Mouse (Mus musculus): ENCODE results near the gene Smdt1.
"Not testable (repeated sequence)": the region's sequence is repeated elsewhere in the genome, so short reads cannot be mapped to it uniquely, and the experiment has no call there.

The Smdt1 gene

DNA sequence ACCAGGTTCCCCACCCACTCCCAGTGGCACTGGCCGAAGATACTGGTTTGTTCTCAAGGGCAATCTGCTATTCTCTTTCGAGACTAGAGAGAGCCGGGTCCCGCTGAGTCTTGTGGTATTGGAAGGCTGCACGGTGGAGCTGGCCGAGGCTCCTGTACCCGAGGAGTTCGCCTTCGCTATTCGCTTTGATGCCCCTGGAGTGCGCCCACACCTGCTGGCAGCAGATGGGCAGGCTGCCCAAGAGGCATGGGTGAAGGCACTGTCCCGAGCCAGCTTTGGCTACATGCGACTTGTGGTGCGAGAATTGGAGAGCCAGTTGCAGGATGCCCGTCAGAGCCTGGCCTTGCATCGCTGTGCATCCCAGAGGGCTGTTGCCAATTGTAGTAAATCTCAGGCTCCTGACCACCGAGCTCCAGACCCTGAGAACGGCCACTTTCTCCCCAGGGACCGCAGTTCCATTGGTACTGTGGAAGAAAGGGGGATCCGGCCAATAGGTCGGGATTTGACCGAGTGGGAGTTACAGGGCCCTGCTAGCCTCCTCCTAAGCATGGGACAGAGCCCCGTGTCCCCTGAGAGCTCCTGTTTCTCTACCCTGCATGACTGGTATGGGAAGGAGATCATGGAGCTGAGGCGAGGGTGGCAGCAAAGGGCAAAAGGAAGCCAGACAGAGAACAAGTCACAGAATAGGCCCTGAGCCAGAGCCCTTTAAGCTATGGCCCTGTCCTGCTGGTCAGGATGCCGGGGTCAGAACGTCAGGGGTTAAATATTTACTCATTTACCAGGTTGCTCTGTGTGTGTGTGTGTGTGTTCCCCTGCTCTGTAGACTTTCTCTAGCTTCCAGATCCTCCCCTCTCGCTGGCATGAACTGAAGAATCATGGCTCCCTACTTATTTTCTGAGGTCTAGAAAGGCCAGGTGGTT lies 4.9 kb downstream of the Smdt1 start:
- DNase-seq (ENCODE audit: low spot score), result no peak

DNA sequence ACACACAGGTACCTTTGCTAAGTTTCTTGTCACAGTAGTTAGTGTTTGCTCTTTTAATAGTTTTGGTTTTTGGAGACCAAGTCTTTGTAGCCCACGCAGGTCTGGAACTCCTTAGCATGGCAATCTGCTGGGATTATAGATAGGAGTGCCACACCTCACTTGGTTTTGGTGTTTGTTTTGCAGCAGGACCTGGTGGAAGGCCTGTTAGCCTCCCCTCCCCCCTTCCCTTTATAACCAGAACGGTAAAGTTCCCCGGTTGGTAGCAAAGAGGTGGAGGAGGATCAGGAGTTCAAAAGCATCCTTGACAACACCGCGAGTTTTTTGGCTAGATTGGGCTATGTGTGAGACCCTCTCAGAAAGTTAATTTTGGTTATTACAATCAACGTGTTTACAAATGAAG lies 6.2 kb downstream of the Smdt1 start:
- no peak for DNase-seq (ENCODE audit: low spot score)

DNA sequence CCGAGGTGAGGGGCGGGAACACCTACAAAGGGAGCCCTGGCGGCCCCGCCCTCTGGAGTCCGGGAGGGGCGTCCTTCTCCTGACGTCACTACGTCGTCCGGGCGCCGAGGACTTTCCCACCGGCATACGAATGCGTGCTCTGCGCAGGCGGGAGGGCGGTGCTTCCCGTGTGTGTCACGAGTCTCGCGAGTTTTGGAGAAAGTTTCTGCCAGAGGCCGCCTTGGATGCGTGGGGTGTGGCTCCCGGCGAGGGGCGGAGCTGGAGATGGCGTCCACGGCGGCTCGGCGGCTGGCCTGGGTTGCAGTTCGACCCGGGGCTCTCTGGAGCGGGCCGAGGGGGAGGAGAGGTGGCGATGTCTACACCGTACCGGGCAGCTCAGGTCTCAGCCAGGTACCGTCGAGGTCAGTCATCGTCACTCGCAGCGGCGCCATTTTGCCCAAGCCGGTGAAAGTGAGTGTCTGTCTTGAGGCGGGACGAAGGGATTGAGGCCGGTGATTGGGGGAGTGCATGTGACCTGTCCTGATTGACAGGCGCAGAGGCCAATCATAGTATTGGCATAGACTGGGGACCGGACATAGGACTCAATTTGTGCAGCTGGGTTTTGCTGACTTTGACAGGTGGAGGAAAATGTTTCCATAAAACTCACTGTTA lies 7.2 kb downstream of the Smdt1 start:
- DNase-seq (ENCODE audit: low spot score), result peak; percentile 94

DNA sequence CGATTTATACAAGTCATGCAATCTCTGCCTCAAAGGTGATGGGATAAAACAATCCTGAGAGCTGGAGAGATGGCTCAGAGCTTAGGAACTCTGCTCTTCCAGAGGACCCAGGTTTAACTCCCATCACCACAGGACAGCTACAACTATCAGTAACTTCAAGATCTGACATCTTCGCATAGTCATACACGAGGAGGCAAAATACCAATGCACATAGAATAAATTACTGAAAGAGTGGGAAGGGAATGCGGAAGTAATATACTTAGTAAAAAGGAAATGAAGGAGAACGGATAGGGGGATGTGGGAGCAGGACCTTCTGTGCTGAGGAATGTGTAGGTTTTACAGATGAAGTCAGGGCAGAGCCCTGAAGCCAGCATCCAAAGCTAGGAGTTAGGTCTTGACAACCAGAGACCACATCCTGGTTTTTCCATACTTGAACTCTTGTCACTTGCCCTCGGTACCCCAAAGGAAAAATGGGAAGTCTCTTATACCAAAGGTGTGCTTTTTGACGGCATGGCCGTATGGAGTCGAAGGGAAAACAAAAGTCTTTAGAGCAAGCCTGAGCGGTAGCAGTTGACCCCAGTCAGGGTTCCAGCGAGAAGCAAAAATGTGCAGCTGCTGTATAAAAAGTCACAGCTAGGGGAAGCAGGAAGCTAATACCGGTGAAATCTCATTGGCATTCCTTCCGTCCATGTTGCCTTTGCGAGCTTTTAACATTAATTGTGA lies 8.0 kb downstream of the Smdt1 start:
- DNase-seq (ENCODE audit: low spot score), result no peak

DNA sequence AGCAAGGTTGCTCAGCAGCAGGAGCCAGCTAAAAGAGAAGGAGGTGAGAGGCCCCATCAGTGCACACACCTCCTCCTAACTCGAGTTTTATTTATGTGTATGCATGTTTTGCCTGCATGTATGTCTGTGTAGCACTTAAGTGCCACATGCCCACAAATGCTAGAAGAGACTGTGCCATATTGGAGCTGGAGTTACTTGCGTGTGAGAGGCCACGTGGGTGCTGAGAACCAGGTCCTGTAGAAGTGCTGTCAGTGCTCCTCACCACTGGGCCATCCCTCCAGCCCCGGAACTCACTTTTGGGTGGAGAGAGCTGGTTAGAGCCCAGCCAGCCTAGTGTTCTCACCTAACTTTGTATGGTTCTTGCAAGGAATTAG lies 8.5 kb downstream of the Smdt1 start:
- DNase-seq (ENCODE audit: low spot score), result no peak

DNA sequence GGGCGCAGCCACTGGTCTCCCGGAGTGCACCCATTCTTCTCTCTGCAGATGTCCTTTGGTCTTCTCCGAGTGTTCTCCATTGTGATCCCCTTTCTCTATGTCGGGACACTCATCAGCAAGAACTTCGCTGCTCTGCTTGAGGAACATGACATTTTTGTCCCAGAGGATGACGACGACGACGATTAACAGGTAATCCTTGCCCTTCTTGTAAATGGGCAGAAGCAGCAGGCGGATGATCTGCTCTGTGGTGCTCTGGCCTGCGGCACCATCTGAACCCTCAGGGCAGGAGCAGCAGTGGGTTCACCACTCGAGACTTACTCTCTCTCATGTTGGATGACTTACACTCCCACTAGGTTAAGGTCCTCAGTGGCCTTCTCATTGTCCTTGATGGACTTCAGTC lies 9.1 kb downstream of the Smdt1 start:
- DNase-seq (ENCODE audit: low spot score), result no peak

DNA sequence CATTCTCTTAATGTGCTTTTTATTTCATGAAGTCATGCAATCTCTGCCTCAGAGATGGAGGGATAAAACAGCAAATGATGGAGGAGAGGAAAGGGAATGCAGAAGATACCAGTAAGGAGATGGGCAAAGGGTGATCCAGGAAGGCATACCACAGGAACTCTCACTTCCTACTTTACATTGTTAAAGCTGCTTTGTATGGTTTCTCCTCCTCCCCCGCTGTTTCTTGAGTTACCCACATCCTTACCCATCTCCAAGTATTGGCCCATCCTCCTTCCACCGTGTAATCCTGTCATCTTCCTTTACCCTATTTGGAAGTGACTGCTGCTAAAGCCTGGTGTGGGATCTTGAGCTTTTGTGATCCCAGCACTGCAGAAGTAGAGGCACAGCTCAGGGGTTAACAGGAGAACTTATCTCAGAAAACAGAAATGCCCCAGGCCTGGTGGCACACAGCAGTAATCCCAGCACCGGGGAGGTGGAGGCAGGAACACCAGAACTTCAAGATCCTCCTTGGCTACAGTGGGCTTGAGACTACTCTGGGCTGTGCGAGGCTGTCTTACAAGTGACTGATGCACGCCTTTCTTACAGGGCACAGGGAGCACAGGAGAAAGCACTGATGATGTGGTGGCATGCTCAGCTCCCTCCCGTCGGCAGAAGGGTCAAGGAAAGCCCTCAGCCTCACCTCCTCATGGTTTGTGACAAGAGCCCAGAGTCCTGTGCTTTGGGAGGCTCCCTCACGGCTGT lies 9.7 kb downstream of the Smdt1 start:
- DNase-seq (ENCODE audit: low spot score), result no peak

DNA sequence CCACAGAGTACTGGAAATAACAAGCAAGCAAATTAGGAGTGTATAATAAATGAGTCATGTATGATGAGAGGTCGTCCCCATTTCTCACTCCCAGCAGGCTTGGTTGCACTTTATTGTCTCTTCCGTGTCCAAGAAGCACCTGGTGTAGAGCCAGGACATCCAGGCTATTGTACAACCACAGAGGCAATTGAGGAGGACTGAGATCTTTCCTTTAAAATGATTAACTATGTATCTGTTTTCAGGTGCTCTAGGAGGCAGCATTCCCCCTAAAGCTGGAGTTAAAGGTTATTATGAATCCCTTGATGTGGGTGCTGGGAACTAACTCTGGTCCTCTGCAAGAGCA lies 10.2 kb downstream of the Smdt1 start:
- DNase-seq (ENCODE audit: low spot score), result no peak

DNA sequence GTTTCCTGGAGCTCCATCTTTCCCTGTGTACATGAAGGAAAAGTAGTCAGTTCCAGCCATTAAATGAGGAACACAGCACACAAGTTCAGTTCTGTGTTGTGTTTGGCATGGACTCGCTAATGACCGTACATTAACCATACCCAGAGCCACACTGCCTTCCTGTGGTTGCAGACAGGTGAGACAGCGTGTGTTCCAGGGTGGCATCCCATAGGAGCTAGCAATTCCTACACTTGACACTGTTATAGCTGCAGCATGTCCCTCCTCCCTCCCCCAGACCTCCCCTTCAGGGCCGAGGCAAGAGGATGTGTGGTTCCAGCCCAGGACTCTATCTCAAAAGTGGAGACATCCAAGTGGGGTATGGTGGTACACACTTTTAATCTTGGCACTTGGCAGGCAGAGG lies 11.6 kb downstream of the Smdt1 start:
- DNase-seq (ENCODE audit: low spot score), result no peak

DNA sequence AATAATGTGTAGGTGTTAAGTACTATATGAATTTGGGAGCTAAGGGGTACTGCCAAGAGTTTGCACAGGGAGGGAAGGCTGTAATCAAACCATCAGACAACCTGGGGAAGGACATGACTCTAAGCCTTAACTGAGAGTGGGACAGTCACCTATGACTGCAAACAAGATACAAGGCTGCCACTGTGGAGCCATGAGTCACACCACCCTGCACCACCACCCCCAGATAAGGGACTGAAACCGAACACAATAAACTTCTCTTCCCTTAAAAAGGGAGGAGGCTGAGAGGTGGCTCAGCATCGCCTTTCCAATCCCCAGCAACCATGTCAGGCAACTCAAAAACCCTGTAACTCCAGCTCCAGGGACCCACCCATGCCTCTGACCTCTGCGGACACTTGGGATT lies 12.7 kb downstream of the Smdt1 start:
- DNase-seq (ENCODE audit: low spot score), result no peak

DNA sequence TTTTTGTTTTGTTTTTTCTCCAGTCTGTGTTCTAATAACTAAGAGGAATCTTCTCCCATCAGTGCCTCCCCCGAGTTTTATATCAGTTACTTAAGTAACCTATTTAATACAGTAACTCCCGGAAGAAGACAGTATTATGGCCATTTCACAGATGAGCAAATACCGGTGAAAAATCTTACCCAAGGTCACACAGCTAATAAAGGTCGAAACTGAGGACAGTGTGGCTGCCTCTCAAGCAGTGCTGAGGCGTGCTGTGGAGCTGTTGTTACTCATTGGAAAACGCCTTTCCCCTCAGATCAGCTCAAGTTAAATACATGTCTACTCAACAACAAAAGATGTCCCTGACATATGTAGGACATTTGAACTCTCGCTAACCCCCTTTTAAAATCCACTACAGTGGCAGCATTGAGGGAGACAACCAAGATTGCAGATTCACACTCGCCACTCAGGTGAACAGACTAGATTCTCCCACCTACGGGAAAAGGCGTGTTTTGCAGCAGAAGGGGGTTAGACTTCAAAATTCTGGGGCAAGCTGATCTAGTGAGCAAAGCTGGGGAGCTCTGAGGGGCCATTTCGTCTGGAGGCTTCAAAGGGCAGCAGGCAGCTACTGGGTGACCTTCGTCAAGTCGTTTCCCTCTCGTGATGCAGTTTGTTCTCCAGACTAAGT lies 14.5 kb downstream of the Smdt1 start:
- no peak for DNase-seq (ENCODE audit: low spot score)

DNA sequence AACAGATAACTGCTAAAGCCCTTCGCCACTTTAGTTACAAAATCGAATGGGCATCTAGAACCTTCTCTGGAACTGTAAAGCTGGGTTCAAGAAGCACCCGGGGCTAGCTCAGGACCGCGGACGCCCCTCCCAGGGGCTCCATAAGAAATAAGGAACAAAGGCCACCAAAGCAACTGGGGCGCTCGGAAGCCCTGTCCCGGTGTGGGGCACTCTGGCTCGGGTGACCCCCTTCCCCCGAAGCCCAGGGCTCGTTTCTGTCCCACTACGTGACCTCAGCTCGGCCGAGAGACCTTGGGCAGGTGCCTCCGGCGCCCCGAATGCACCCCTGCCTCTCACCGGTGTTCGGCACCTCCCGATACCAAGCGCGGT lies 15.0 kb downstream of the Smdt1 start:
- DNase-seq (ENCODE audit: low spot score), result no peak

DNA sequence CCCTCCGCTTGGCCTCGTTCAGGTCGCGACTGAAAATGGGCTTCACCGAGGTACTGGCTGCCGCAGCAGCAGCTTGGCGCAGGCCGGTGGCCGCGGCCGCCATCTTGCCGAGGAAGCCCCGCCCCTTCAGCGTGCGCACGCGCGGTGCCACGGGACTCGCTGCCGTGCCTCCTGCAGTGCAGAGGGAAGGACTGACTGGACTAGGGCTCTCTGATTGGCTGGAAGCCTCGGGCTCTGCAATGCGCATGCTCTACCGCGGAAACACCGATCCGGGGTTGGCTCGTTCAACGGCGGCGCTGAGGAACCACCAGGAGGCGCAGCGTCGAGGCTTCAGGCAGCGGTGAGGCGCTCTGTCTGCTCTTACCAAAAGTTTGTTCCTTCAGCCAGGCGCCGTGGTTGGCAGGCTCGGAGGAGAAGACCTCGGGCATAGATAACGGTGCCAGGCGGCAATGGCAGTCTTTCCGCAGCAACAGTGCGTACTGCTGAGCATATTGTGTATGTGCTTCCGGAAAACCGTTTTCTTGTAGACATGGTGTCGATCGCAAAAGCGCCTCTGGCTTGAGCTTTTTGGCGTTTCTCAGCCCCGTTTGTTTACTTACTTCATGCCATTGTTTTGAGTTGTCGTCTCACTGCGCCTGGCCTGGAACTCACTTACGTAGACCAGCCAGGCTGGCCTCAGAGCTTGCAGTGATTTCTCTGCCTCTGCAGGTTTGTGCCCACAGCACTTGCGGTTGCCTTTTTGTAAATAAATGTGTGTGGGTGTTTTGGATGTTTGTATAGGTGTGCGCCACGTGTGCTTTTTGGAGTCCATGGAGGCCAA lies 15.6 kb downstream of the Smdt1 start, which contains the start of gene Ndufa6:
Gene Ndufa6, minus strand, starts transcription at position 197 of the 820 bp plus-strand sequence.
- DNase-seq (ENCODE audit: low spot score), result peak; percentile 93

DNA sequence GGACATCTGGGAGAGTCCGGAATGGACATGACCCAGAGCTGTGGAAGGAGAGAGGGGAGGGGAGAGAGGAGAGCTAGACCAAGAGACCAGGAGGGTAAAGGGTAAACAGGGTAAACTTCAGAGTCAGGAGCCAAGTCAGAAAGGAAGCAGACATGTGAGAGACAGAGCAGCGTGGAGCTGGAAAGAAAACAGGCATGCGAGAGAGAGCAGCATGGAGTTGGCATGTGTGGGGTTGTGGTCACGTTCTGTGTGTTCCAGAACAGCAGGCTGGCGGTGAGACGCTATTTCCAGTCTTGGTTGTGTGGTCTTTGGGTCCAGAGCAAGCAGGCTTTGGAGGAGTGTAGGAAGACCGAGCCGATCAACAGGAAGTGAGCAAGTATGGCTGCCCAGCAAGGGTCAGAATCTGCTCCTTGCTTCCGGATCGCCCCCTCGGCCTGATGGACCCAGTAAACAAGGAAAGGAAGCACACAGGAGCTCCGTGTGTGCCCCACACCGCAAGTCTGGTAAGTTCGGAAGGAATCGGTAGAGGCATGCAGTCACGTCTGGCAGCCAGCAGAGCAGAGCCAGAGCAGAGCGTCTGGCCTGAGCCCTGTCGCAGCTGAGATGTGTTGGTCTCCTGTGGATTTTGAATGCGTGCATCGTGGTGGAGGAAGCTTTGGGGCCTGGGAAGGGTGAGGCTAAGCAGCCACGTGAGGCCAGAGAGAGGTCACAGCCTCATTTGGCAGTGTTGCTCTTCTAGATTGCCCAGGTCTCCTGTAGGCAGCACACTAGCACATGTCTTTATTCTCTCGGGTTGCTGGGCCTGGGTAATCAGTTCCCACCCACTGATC lies 19.9 kb downstream of the Smdt1 start:
- no peak for DNase-seq (ENCODE audit: low spot score)

DNA sequence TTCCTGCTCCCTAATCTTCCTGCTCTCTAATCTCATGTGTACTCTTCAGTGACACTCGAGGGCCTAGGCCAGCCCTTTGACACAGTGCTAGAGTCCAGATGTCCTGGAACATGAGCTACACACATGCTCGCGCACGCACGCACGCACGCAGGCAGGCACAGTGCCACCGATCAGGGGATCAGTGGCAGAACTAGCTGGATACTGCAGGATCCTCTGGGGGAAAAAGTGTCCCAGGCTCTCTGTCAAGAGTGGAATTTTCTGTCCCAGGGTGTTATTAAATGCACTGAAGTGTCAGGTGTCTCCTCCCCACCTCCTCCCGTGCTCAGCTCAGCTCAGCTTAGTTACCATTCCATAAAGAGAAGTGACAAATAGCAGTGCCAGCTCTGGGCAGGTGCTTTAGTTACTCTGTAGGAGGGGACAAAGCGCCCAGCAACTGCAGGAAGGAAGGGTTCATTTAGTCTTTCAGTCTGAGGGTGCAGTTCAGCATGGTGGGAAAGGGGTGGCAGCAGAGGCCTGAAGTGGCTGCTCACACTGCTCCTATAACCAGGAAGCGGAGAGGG lies 22.8 kb downstream of the Smdt1 start:
- no peak for DNase-seq (ENCODE audit: low spot score)

DNA sequence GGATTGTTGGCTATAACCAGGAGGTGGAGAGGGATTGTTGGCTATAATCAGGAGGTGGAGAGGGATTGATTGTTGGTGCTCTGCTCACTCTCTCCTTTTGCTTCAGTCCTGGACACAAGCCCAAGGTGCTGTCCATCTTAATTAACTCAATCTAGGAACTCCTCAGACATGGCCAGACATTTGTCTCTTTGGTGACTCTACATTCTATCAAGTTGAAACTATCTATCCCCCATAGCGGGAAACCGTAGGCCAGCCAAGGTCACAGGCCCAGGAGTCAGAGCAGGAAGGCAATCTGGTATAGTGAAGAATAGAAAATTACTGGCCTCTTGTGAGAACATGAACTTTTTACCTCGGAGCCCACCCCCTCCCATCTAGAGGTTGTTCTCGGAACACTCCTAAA lies 23.5 kb downstream of the Smdt1 start:
- no peak for DNase-seq (ENCODE audit: low spot score)

DNA sequence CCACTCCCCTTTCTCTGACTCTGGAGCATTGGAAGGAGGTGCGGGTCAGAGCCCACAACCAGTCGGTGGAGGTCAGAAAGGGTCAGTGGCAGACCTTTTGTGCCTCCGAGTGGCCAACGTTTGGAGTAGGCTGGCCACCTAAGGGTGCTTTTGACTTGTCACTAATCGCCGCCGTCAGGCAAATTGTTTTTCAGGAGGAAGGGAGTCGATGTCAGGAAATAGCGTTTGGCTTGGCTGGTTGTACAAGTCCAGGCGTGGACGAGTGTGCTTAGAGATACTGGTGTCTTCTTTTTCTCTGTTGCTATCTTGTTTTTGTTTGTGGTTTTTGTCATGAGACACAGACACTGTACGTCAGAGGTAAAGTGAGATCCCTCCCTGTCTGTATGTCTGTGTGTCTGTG lies 25.0 kb downstream of the Smdt1 start:
- not testable (repeated sequence) for DNase-seq (ENCODE audit: low spot score)

DNA sequence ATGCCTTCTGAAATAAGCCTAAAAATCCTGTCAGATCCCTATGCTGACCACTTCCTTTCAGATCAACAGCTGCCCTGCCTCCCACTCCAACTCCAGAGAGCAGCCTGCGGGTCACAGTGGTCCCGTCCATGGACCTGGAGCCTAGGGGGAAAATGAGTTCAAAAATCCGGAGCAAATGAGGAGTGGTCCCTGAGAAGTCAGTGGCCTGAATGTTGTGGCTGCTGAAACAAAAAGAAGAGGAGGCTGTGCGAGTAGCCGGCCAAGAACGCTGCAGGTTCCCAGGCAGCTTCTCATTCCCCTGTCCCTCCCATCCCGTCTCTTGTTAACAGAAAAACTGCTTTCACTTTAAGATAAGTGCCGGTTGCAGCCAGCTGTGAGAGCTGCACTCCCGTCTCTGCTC lies 25.8 kb downstream of the Smdt1 start:
- DNase-seq (ENCODE audit: low spot score), result not testable (repeated sequence)

DNA sequence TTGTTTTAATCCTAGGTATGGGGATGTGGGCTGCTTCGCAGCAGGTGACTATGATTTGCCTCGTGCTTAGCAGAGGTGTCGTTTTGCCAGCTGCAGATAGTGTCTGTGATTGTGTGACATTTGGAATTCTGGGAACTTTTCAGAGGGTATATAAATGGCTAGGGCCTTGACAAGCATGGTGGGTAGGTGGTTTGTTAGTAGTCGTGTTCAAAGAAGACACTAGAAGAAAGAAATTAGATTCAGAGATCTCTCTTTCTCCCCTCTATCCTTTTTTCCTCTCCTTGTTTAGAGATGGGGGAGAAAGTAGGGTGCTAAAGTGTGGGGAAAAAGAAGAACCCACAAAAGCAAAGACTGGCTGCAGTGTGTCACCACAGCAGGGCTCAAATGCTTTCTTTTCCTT lies 29.4 kb downstream of the Smdt1 start:
- DNase-seq (ENCODE audit: low spot score), result no peak

DNA sequence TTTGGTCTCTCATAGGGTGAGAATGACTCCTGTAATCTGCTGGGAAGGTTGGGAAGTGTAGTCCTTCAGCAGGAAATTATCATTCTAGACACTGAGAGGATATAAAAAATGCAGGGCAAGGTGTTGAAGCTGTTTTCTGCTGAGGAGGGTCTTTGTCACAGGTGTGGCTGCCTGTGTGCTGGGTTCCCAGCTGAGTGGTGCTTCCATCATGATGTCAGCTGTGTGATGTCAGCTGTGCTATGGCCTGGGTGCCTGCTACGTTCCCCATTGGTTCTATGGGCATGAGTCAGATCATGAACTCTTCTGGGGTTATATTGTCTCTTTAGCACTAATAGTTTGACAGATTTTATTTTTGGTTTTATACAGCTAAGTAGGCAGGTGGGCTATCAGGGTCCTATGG lies 30.1 kb downstream of the Smdt1 start:
- DNase-seq (ENCODE audit: low spot score), result no peak
